Mouse (Mus musculus): ENCODE results near the gene Fmo4. TPM values are rescaled to one million over a fixed set of nuclear protein-coding genes. Genes with fewer than 3 reads are reported as not detected.
"Not testable (repeated sequence)": the region's sequence is repeated elsewhere in the genome, so short reads cannot be mapped to it uniquely, and the experiment has no call there.

Fmo4 gene
- polyA plus RNA-seq, 1 experiment from 2014 or later, result 1.6 TPM

DNA sequence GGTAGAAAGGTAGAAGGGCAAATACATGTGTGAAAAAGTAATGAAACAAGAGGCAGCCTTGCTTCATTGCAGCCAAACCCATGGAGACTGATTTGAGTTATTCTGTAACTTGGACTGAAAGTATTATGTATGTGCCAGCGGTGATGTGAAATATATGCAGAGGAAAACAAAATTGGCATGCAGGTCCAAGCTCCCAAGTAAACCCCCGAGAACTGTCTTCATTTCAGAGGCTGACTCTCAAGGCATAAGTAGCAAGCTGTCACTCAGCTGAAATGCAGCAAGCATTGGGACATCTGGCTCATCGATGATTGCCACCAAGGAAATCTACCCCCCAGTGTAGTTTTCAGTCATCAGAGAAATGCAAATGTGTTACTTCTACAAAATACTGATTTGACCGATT lies 28.6 kb downstream of the Fmo4 start:
- DNase-seq (no peak), ATAC-seq (ENCODE audit: low read depth) (no peak)
- Histone ChIP-seq H3K4me1 (replicated peaks) (no peaks in the 10 kb centered on the region), H3K4me2 (no peak overlapping the region), H3K36me3 (no peaks in the 10 kb centered on the region), H3K27ac (no peak overlapping the region), H3K27me3 (no peaks in the 10 kb centered on the region), H3K4me3 (replicated peaks) (no peak overlapping the region), H3K9ac (no peak overlapping the region), H3K9me3 (replicated peaks) (no peaks in the 10 kb centered on the region)
- 65% methylated on average over 4 of the region's 4 CpGs for WGBS (ENCODE audit: insufficient replicate concordance)

DNA sequence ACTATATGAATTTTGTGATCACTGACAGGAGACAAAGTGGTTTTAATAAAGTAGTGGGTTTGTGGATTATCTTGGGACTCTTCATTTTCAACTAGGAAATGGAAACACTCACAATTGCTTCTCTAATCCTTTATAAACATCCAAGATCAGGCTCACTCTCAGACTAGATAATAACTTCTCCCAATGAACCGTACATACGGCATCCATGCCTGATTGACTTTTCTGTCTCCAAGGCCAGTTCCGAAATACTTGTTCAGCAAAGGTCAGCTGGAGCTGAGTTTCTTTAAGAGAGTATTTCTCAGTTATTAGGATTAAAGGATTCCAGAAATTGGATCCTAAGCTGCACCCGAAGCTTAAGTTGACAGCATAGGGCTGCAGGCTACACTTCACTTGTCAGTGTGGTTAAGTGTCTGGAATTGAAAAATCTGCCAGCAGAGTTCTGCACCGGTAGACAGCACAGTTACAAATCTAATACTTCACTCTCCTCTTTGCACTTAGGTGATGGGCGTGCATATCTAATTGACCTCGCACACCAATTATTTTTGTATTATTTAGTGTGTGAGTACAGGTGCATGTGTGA lies 30.0 kb downstream of the Fmo4 start:
- WGBS (ENCODE audit: insufficient replicate concordance), result 77% methylated on average over 7 of the region's 7 CpGs
- H3K27me3 ChIP-seq, result no peaks in the 10 kb centered on the region
- H3K9ac ChIP-seq, result no peak overlapping the region
- ATAC-seq (ENCODE audit: low read depth) (no peak), DNase-seq (no peak)
- H3K4me2 ChIP-seq, result no peak overlapping the region
- no peak overlapping the region for H3K27ac ChIP-seq
- no peaks in the 10 kb centered on the region for H3K36me3 ChIP-seq
- H3K4me3 ChIP-seq (replicated peaks), result no peak overlapping the region
- H3K4me1 ChIP-seq (replicated peaks), result no peaks in the 10 kb centered on the region
- no peaks in the 10 kb centered on the region for H3K9me3 ChIP-seq (replicated peaks)

DNA sequence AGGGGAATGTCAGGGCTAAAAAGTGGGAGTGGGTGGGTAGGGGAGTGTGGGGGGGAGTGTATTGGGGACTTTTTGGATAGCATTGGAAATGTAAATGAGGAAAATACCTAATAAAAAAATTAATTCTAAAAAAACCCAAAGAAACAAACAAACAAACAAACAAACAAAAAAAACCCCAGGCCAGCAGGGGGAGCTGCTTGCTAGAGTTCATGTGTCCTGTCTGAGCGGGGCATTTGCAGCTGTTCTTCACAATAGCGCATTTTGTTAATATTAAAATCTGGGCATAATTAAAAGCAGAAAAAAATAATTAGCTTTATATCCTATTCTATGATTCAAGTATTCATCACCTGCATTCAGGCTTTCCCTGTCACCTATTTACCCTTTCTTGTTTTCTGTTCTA lies 32.7 kb downstream of the Fmo4 start:
- H3K36me3 ChIP-seq; ATAC-seq (ENCODE audit: low read depth); H3K9me3 ChIP-seq (replicated peaks); DNase-seq; H3K9ac ChIP-seq; H3K4me2 ChIP-seq; H3K27me3 ChIP-seq; H3K4me1 ChIP-seq (replicated peaks); H3K4me3 ChIP-seq (replicated peaks); H3K27ac ChIP-seq: not testable (repeated sequence)
- 80% methylated on average over 2 of the region's 2 CpGs for WGBS (ENCODE audit: insufficient replicate concordance)

DNA sequence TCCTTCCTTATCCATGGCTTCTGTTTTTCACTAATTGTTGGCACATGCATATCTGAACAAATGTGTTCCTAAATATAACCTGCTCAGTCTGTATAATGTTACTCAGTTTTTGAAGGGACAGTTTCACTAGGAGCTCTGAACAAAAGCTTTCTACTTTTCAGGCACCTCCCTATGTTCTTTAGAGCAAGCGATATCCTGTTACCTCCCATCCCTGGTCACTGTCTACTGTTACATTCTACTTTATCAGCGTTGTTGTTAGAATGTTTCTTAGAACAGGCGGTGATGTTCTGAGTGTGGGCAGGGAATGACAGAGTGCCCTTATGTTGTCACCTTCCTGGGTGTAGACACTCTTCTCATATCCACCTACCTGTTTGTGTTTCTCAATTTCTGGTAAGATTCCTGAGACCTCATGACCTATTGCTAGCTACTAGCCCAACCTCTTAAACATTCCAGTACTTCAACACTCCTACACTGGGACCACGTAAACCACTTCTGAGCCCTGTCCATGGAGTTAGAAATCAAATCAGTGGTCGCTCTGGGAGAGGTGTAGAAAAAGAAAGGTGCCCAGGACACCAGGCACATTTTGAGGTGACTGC lies 35.7 kb downstream of the Fmo4 start:
- no peak overlapping the region for H3K4me3 ChIP-seq (replicated peaks)
- no peaks in the 10 kb centered on the region for H3K36me3 ChIP-seq
- no peak overlapping the region for H3K27ac ChIP-seq
- no peaks in the 10 kb centered on the region for H3K27me3 ChIP-seq
- ATAC-seq (ENCODE audit: low read depth), result no peak
- no peak for DNase-seq
- no peak overlapping the region for H3K4me2 ChIP-seq
- no peak overlapping the region for H3K9ac ChIP-seq
- H3K4me1 ChIP-seq (replicated peaks), result no peaks in the 10 kb centered on the region
- WGBS (ENCODE audit: insufficient replicate concordance), result 70% methylated on average over 5 of the region's 5 CpGs
- H3K9me3 ChIP-seq (replicated peaks), result no peaks in the 10 kb centered on the region

DNA sequence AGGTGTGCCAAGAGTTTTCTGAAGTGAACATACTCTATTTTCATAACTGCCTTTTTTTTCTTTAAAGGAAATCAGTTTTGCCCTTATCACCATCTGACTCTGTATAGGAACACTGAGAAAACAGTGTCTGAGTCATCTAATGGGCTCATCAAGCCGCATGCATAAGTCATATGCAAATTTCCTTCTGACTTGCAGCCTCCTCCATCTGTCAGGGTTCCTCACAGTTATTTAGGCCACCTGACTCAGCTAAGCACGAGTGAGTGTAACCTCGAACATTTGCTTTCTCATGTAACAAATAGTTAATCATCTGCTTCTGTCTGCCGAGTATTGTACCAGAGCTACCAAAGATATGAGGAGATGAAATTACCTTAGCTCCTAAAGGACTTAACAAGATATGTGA lies 40.1 kb downstream of the Fmo4 start:
- Histone ChIP-seq H3K36me3 (no peaks in the 10 kb centered on the region), H3K9ac (no peak overlapping the region), H3K4me3 (replicated peaks) (no peak overlapping the region), H3K4me2 (no peak overlapping the region), H3K9me3 (replicated peaks) (no peaks in the 10 kb centered on the region), H3K4me1 (replicated peaks) (no peaks in the 10 kb centered on the region), H3K27ac (no peak overlapping the region), H3K27me3 (no peaks in the 10 kb centered on the region)
- ATAC-seq (ENCODE audit: low read depth), result no peak
- no peak for DNase-seq
- 58% methylated on average over 4 of the region's 4 CpGs for WGBS (ENCODE audit: insufficient replicate concordance)

DNA sequence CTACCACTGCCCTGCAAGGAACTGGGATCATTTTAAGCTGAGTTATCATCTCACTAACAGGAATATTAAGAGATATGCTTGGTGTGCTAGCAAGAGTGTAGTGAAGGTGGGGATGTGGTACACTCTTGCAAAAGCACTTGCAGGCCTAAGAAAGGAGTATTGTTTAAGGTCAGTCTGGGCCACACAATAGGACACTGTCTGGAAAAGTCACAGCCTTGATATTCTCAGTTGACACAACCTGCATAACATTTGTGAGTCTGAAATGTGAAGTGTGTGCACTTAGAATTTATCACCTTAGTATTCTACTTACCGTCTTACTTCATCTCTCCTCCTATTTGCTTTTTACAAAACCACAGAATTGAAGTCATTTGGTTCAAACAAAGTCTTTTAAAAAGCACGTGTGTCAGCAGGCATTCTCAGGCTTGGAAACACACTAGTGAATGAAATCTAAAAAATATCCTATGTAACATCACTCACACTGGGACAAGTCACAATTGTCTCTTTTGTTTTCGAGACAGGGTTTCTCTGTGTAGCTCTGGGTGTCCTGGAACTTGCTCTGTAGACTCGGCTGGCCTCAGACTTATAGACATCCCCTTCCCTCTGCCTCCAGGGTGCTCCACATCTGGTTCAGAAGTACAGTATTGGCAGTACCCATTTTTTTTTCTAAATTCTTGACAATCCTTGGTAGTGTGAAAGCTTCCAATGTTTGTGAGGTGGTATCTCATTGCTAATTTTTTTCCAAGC lies 42.0 kb downstream of the Fmo4 start:
- no peaks in the 10 kb centered on the region for H3K4me1 ChIP-seq (replicated peaks)
- DNase-seq (no peak), ATAC-seq (ENCODE audit: low read depth) (no peak)
- no peaks in the 10 kb centered on the region for H3K27me3 ChIP-seq
- no peak overlapping the region for H3K4me3 ChIP-seq (replicated peaks)
- H3K9me3 ChIP-seq (replicated peaks), result no peaks in the 10 kb centered on the region
- H3K4me2 ChIP-seq, result no peak overlapping the region
- WGBS (ENCODE audit: insufficient replicate concordance), result 55% methylated on average over 4 of the region's 4 CpGs
- no peaks in the 10 kb centered on the region for H3K36me3 ChIP-seq
- no peak overlapping the region for H3K27ac ChIP-seq
- no peak overlapping the region for H3K9ac ChIP-seq

DNA sequence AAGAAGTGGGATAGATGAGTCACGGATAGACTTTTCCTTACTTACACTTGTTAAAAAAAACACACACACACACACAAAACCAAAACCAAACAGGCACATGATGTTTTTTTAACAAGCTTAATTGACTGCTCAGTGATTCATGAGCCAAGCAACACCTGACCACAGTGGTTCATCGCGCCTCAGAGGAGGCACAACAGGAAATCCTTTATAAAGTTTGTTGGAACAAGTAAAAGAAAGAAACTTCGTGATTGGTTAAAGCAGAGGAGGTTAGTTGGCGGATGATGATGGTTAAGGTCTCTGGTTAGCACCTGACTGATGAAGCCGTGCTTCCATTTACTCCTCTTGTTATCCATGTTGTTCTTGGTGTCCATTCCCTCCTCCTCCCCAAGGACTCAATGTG lies 61.8 kb downstream of the Fmo4 start:
- WGBS (ENCODE audit: insufficient replicate concordance), result 60% methylated on average over 6 of the region's 6 CpGs
- no peak overlapping the region for H3K9ac ChIP-seq

DNA sequence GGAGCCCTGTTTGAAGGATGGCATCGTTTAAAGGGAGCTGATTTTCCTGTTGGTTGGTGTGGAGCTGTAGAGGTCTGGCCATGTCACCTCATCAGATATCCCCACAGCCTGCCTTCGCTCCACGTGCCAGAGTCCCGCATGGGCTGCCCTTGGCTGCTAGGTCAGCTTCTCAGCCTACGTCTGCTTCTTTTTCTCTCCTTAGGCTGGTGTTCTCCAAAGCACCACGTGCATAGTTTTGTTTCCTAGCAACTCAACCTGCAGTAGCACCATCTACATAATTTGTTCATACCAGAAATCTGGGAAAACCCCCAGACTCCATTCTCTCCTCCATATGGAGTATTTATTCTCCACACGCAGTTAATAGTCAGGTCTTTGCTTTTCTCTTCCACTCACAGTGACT lies 64.2 kb downstream of the Fmo4 start:
- H3K27me3 ChIP-seq, result no peaks in the 10 kb centered on the region
- H3K4me3 ChIP-seq (replicated peaks), result no peak overlapping the region
- H3K4me1 ChIP-seq (replicated peaks), result no peaks in the 10 kb centered on the region
- DNase-seq, result no peak
- no peaks in the 10 kb centered on the region for H3K9me3 ChIP-seq (replicated peaks)
- no peak overlapping the region for H3K4me2 ChIP-seq
- 48% methylated on average over 7 of the region's 7 CpGs for WGBS (ENCODE audit: insufficient replicate concordance)
- H3K9ac ChIP-seq, result no peak overlapping the region
- ATAC-seq (ENCODE audit: low read depth), result no peak
- no peak overlapping the region for H3K27ac ChIP-seq
- H3K36me3 ChIP-seq, result no peaks in the 10 kb centered on the region

More for the DNA sequence above, 61.8 kb downstream of the Fmo4 start:
- H3K27ac ChIP-seq, result no peak overlapping the region
- no peaks in the 10 kb centered on the region for H3K4me1 ChIP-seq (replicated peaks)
- ATAC-seq (ENCODE audit: low read depth) (no peak), DNase-seq (no peak)
- no peaks in the 10 kb centered on the region for H3K36me3 ChIP-seq
- H3K4me3 ChIP-seq (replicated peaks), result no peak overlapping the region
- H3K9me3 ChIP-seq (replicated peaks), result no peaks in the 10 kb centered on the region
- no peak overlapping the region for H3K4me2 ChIP-seq
- H3K27me3 ChIP-seq, result no peaks in the 10 kb centered on the region

DNA sequence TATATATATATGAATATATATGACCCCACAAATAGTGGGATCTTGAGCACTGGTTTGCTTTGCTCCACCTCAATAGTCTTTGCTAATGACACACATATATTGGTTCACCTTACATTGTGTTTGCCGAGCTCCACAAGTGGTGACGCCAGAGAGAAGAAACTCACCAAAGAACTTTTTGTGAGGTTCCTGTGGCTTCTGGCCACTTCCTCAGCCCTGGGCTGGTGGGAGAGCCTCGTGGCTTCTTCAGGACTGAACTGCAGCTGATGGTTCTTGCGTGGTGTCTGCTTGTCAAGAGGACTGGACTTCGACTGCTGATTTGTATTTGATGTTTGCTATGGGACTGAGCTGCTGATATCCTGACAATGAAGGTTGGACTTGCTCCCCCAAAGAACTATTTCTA lies 65.0 kb downstream of the Fmo4 start:
- Histone ChIP-seq H3K4me3 (replicated peaks) (no peak overlapping the region), H3K4me1 (replicated peaks) (no peaks in the 10 kb centered on the region), H3K4me2 (no peak overlapping the region), H3K36me3 (no peaks in the 10 kb centered on the region), H3K27ac (no peak overlapping the region), H3K27me3 (no peaks in the 10 kb centered on the region), H3K9me3 (replicated peaks) (no peaks in the 10 kb centered on the region), H3K9ac (no peak overlapping the region)
- DNase-seq (no peak), ATAC-seq (ENCODE audit: low read depth) (no peak)
- WGBS (ENCODE audit: insufficient replicate concordance), result 23% methylated on average over 5 of the region's 5 CpGs

Other genes starting within 250 kb of the Fmo4 start
- 15.5 and 20.4 TPM in 2 replicates for gene Vamp4, start 243.5 kb downstream of the Fmo4 start, polyA plus RNA-seq (2015; fragmentation: Nextera tagmentation; extraction: Ambion mirVana)
- gene Myoc, start 174.8 kb downstream of the Fmo4 start, polyA plus RNA-seq (2015; fragmentation: Nextera tagmentation; extraction: Ambion mirVana), result not detected in 2 replicates
- not detected in 2 replicates for gene Myocos, start 155.8 kb downstream of the Fmo4 start, polyA plus RNA-seq (2015; fragmentation: Nextera tagmentation; extraction: Ambion mirVana)
- gene Prrc2c, start 73.4 kb downstream of the Fmo4 start, polyA plus RNA-seq (2015; fragmentation: Nextera tagmentation; extraction: Ambion mirVana), result 52.3 and 54.8 TPM in 2 replicates
- gene Fmo1, start 52.6 kb upstream of the Fmo4 start, polyA plus RNA-seq (2015; fragmentation: Nextera tagmentation; extraction: Ambion mirVana), result 7.4 and 7.8 TPM in 2 replicates
- 0.08 and 0.29 TPM in 2 replicates for gene Fmo2, start 84.8 kb upstream of the Fmo4 start, polyA plus RNA-seq (2015; fragmentation: Nextera tagmentation; extraction: Ambion mirVana)
- gene Fmo6, start 123.5 kb upstream of the Fmo4 start, polyA plus RNA-seq (2015; fragmentation: Nextera tagmentation; extraction: Ambion mirVana), result not detected in 2 replicates
- not detected in 2 replicates for gene Fmo3, start 170.6 kb upstream of the Fmo4 start, polyA plus RNA-seq (2015; fragmentation: Nextera tagmentation; extraction: Ambion mirVana)

Data from liver, embryonic 13.5 days (tissue).